Mouse (Mus musculus) retina, adult 2 months (tissue): ENCODE data around the gene Sun1.

Experiments used
- DNase-seq: peaks from one replicate; pipeline ENCODE4 v3.0.0-alpha.2; 2012; ENCODE audit warnings: low read depth, low spot score

The Sun1 gene

GRCm38 (mm10) chr5:139208183-139208582 is 7.7 kb downstream of the Sun1 start:
- no peak for DNase-seq

- no peak for DNase-seq
These were observed 8.6 kb downstream of the Sun1 start for GRCm38 (mm10) chr5:139208871-139209684.

DNA sequence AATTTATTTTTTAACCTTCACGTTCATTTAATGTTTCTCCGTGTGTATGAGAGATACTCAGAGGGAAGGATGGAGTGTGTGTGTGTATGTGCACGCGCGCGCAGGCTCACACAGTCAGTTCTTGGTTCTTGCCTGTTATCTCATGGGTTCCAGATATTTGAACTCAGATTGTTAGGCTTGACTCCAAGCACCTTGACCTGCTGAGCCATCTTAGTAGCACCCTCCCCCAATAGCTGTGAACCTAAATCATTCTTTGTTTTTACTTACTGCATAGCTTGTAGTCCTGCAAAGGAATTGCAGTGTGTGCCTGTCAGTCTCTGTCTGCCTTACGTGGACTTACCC is 9.2 kb downstream of the Sun1 start:
- no peak for DNase-seq

- no peak for DNase-seq
These were observed 11.4 kb downstream of the Sun1 start for GRCm38 (mm10) chr5:139211737-139212385.

- DNase-seq = no peak
These were observed 13.9 kb downstream of the Sun1 start for GRCm38 (mm10) chr5:139214298-139214697.

DNA sequence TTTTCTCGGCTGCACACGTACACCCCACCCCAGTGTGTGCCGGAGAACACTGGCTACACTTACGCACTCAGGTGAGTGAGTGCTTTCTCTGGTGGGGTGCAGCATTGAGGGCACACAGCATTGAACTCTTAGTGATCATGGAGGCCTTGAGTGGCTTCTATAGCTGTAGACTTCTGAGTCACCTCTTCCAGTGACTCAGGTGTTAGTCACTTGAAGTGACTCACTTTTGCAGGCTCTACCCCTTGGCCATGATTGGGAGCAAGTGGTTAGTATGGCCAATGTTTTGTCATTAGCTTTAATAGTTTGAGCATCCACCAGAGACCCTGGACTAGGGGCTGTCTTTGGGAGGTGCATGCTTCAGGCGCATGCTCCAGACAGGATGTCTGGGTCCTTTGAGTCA is 14.7 kb downstream of the Sun1 start:
- no peak for DNase-seq

DNA sequence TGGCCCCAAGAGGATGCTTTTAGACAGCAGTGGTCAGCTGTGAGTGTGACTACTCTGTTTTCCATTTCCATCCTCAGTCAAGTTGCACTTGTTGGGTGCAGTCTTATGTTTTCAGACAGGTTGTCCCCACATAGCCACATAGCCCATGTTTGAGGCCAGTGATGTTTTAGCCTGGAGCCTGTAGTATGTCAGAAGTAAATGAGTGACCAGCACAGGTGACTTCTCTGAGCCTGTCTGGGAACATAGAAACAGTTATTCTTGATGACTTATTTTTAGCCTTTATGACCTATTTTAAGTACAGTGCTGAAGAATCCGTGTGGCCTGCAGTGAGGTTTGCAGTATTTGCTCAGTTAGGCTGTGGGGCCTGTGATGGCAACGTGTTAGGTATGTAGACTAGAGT is 15.7 kb downstream of the Sun1 start:
- no peak for DNase-seq

DNA sequence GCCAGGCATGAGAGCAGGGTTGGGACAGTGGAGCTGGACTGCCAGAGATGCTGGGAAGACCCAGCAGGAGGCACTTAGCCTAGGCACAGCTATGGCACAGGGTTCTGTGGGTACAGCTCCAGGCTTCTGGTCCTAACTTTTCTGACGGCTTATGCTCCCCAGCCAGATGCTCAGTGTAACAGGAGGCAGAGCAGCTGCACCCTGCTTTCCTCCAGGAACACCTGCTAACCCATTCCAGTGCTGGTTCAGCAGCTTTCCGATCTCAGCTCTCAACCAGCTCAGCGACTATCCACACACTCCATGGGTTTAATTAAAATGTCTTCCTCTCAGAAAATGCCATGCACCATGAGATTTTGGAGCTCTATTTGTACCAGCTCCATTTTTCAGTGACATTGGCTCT is 16.3 kb downstream of the Sun1 start:
- no peak for DNase-seq

DNA sequence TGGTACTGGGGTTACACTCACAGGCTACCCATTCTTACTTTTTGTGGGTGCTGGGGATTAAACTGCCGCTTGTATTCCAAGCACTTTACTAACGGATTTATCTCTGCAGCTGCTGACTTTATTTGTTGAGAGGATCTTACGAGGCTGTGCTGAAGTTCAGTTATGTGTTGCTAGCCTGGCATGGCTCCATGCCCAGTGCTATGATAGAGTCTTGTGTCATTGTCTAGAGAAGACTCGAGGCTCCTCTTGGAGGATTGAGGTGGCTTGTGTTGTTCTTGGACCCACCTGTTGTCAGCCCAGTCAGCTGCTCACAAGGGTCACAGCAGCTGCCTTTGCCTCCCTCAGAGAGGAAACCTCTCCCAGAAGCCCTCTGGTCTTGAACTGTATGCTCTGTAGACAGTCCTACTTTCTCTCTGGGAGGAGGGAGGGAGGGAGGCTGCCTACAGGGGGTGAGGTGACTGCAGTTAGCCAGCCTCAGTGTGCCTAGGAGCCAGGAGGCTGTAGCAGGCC is 19.6 kb downstream of the Sun1 start:
- DNase-seq = no peak

DNA sequence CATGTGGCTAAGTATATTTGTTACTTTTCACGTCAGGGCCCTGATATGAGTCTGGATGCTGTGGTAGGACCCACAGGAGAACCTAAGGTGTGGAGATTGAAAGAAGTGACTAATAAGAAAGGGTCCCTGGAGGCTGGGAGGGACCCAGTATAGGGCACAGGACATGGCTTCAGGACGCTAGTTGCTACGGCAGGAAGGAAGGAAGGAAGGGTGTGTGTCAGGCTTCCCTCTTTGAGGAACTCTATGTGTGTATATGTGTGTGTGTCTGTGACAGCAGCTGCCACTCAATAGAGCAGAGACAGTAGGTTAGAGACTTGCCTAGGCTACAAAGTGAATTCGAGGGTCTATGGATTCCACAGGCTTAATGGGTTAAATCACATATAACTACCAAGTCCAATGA is 20.2 kb downstream of the Sun1 start:
- DNase-seq = no peak

GRCm38 (mm10) chr5:139223331-139223730 is 22.9 kb downstream of the Sun1 start:
- no peak for DNase-seq

- no peak for DNase-seq
These were observed 26.8 kb downstream of the Sun1 start for GRCm38 (mm10) chr5:139227236-139227635.

- no peak for DNase-seq
These were observed 27.2 kb downstream of the Sun1 start for GRCm38 (mm10) chr5:139227645-139228044.

DNA sequence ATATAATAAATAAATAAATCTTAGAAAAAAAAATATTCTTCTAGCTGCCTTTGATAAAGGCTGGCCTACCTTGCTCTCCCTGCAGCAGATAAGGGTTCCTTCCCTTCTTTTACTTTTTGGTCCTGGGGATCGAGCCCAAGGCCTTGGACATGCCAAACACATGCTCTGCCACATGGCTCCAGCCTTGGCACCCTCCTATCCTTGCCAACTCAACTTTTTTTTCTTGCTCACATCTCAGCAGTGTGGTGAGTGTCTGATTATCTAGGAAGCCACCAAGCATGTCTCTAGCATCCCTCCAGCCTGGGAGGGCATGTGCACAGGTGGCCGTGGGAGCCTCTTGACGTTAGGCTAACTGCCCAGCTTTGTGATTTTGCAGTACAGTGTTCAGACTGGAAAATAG is 27.9 kb downstream of the Sun1 start:
- DNase-seq = no peak

DNA sequence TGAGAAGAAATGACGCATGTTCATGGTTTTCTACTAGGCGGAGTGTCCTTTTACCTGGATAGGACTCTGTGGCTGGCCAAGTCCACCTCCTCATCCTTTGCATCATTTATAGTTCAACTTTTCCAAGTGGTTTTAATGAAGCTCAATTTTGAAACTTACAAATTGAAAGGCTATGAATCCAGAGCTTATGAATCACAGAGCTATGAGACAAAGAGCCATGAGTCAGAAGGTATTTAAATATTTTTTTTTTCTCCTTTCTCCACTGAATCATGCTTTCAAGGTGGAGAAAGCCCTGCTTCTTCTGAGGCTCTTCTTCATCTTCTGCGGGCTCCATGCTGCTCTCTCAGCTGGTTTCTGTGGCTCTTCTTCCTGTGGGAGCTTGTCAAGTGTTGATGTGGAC is 29.3 kb downstream of the Sun1 start:
- DNase-seq = no peak

DNA sequence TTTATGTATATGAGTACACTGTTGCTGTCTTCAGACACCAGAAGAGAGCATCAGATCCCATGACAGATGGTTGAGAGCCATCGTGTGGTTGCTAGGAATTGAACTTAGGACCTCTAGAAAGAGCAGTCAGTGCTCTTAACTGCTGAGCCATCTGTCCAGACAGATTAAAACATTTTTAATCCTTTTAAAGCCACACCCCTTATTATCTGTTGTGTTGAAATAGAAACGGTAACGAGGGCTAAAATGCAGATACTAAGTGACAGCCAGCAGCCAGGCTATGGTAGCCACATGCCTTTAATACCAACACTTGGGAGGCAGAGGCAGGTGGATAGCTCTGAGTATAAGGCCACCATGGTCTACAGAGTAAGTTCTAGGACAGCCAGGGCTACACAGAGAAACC is 31.6 kb downstream of the Sun1 start:
- no peak for DNase-seq

DNA sequence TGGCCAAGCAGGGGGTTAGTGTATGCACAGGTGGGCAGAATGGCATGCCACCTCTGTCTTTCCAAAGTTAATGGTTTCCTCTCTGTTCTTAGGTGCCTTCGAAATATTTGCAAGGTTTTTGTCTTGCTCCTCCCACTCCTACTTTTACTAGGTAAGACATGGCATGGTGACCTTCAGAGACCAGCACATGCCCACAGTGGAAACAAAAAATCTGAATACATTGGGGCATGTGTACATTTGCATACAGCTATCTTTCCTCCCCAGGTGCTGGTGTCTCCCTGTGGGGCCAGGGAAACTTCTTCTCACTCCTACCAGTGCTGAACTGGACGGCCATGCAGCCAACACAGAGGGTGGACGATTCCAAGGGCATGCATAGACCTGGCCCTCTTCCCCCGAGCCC is 34.0 kb downstream of the Sun1 start:
- DNase-seq = no peak

DNA sequence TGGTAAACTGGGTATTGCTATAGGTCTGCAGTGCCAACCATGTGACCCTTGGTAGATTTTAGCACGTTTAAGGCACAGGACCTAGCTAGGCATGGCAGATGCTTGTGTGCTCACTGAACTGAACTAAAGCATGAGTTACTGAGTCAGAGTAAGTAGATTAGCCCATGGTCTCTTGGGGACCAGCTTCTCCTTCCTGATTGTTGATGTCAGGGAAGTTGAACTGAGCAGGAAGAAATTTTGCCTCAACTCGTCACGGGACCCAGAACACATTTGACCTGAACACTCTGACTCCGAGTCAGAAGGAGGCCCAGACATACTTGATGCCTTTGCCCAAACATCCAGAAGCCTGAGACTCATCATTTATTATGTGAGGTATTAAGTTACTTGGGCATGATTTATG is 37.0 kb downstream of the Sun1 start:
- no peak for DNase-seq

GRCm38 (mm10) chr5:139241022-139241761 is 40.8 kb downstream of the Sun1 start:
- no peak for DNase-seq

- no peak for DNase-seq
These were observed 42.9 kb downstream of the Sun1 start for GRCm38 (mm10) chr5:139243384-139243783.

GRCm38 (mm10) chr5:139247767-139248166 is 47.3 kb downstream of the Sun1 start:
- no peak for DNase-seq

- no peak for DNase-seq
These were observed 48.4 kb downstream of the Sun1 start for GRCm38 (mm10) chr5:139248846-139249245.

DNA sequence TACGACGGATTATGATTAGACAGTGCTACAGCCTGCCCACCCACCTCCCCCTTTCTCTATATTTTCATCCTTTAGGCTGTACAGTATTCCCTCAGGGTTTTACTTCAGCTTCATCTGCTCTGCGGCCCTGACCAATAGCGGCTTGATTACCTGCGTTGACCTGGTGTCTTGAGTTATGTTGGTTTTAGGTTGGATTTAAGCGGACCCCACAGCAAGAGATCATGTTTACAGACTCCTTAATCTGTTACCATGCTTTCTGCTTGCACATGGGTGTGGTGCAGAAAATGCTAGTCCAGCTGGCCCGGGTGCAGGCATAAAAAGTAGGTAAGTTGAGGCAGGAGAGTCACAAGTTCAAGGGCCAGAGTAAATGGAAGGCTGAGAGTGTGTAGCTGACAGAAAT is 50.8 kb downstream of the Sun1 start:
- DNase-seq = no peak
